Mouse (Mus musculus) limb, embryonic 14.5 days (tissue): ENCODE measurements at regions not wholly inside any gene's neighbourhood (a gene's known extent, or its start where the extent isn't known, plus 50 kb on each side); places are given as distances from the start of the nearest gene placed in this dataset. TPM values are rescaled to one million over a fixed set of nuclear protein-coding genes. Genes with fewer than 3 reads are reported as not detected.

Source experiments
- ATAC-seq: fragments of 200-750 bp; cut with Nextera tagmentation; 2 replicates; pipeline ENCODE4 v1.8.0; 2017; ENCODE audit warnings: low read depth, moderate number of reproducible peaks, moderate TSS enrichment; ENCODE audit not compliant: low FRiP score
- DNase-seq: peaks from one replicate; pipeline ENCODE4 v3.0.0-alpha.2; 2015; ENCODE audit warnings: low spot score
- H3K27ac ChIP-seq: fragments of 300-500 bp; sonication (generic); replicated peaks from 2 replicates; pipeline ENCODE4 v1.5.1; 2014; ENCODE audit warnings: low read depth, mild to moderate bottlenecking, low read length, moderate library complexity, mixed read lengths
- H3K27me3 ChIP-seq: fragments of 300-500 bp; sonication (generic); 2 replicates; pipeline ENCODE4 v1.6.1; 2014; ENCODE audit warnings: low read length, mixed read lengths; ENCODE audit not compliant: control insufficient read depth, insufficient read depth
- H3K36me3 ChIP-seq: fragments of 300-500 bp; sonication (generic); 2 replicates; pipeline ENCODE4 v1.6.1; 2014; ENCODE audit warnings: mild to moderate bottlenecking, low read length, moderate library complexity, mixed read lengths; ENCODE audit not compliant: control insufficient read depth, insufficient read depth
- H3K4me1 ChIP-seq: fragments of 300-500 bp; sonication (generic); 2 replicates; pipeline ENCODE4 v1.6.1; 2014; ENCODE audit warnings: antibody characterized with exemption, low read length, mixed read lengths; ENCODE audit not compliant: control insufficient read depth, insufficient read depth
- H3K4me2 ChIP-seq: fragments of 300-500 bp; sonication (generic); replicated peaks from 2 replicates; pipeline ENCODE4 v1.6.1; 2014; ENCODE audit warnings: low read depth, mild to moderate bottlenecking, low read length, moderate library complexity; ENCODE audit not compliant: severe bottlenecking
- H3K4me3 ChIP-seq: fragments of 300-500 bp; sonication (generic); replicated peaks from 2 replicates; pipeline ENCODE4 v1.5.1; 2014; ENCODE audit warnings: low read length
- H3K9ac ChIP-seq: fragments of 300-500 bp; sonication (generic); 2 replicates; pipeline ENCODE4 v1.6.1; 2014; ENCODE audit warnings: mild to moderate bottlenecking, low read depth, low read length, moderate library complexity; ENCODE audit not compliant: severe bottlenecking
- H3K9me3 ChIP-seq: fragments of 300-500 bp; sonication (generic); 2 replicates; pipeline ENCODE4 v1.6.1; 2016; ENCODE audit warnings: low read length; ENCODE audit not compliant: control insufficient read depth
- POLR2A ChIP-seq: fragments of 200-500 bp; IDR thresholded peaks from 2 replicates; pipeline ENCODE4 v1.8.0; 2012; ENCODE audit warnings: inconsistent platforms, mild to moderate bottlenecking, moderate library complexity, borderline replicate concordance; ENCODE audit not compliant: insufficient read depth, insufficient read length; ENCODE audit errors: extremely low read depth
- whole genome bisulfite sequencing: fragments of 180-500 bp; shearing (Covaris S2); extraction: QIAGEN DNeasy Blood & Tissue Kit; methylation state at CpG from one replicate; pipeline ENCODE4 v1.1.7; 2014; 5-methylcytosine and 5-hydroxymethylcytosine counted together
- microRNA-seq: library from miRNA; unstranded; fragments of <30 nt; microRNA quantifications from one replicate; pipeline ENCODE4, GENCODE M21; 2016

GRCm38 (mm10) chr13:70903150-70903549, 61.5 kb upstream of the Adamts16 start:
- Histone ChIP-seq H3K36me3 (no peaks in the 10 kb centered on the region), H3K9me3 (no peaks in the 10 kb centered on the region), H3K9ac (no peak overlapping the region), H3K27me3 (no peaks in the 10 kb centered on the region), H3K27ac (no peak overlapping the region), H3K4me3 (no peak overlapping the region), H3K4me1 (no peaks in the 10 kb centered on the region), H3K4me2 (no peak overlapping the region)
- WGBS, result 57% methylated on average over 2 of the region's 2 CpGs
- ATAC-seq (no peak), DNase-seq (no peak)
- no peak for TF ChIP-seq POLR2A

- TF ChIP-seq POLR2A, result no peak
- 50% methylated on average over 10 of the region's 10 CpGs for WGBS
- Histone ChIP-seq H3K27me3 (no peaks in the 10 kb centered on the region), H3K36me3 (no peaks in the 10 kb centered on the region), H3K4me2 (no peak overlapping the region), H3K4me3 (no peak overlapping the region), H3K4me1 (no peaks in the 10 kb centered on the region), H3K9me3 (no peaks in the 10 kb centered on the region), H3K27ac (no peak overlapping the region), H3K9ac (no peak overlapping the region)
- DNase-seq (no peak), ATAC-seq (no peak)
Measured at GRCm38 (mm10) chr13:70902727-70903126, 61.1 kb upstream of the Adamts16 start.

GRCm38 (mm10) chr13:70891634-70892033, 50.0 kb upstream of the Adamts16 start:
- WGBS, result 59% methylated on average over 5 of the region's 5 CpGs
- no peaks in the 10 kb centered on the region for H3K27me3 ChIP-seq
- no peak overlapping the region for H3K9ac ChIP-seq
- no peak overlapping the region for H3K27ac ChIP-seq
- no peak overlapping the region for H3K4me3 ChIP-seq
- H3K4me1 ChIP-seq, result 0 out of 2 replicates have a peak, but pooled peaks cover 3% of the 10 kb centered on the region
- ATAC-seq, result no peak
- no peak for DNase-seq
- no peak for TF ChIP-seq POLR2A
- no peak overlapping the region for H3K4me2 ChIP-seq
- no peaks in the 10 kb centered on the region for H3K9me3 ChIP-seq
- H3K36me3 ChIP-seq, result no peaks in the 10 kb centered on the region

Small RNAs in the stretch of these regions (microRNA-seq; reads per million reads assigned to microRNA genes)
- gene Mir466f-4, result not detected
